ENCODE assay signal across 17 mouse cellular contexts in the genomic region with DNA sequence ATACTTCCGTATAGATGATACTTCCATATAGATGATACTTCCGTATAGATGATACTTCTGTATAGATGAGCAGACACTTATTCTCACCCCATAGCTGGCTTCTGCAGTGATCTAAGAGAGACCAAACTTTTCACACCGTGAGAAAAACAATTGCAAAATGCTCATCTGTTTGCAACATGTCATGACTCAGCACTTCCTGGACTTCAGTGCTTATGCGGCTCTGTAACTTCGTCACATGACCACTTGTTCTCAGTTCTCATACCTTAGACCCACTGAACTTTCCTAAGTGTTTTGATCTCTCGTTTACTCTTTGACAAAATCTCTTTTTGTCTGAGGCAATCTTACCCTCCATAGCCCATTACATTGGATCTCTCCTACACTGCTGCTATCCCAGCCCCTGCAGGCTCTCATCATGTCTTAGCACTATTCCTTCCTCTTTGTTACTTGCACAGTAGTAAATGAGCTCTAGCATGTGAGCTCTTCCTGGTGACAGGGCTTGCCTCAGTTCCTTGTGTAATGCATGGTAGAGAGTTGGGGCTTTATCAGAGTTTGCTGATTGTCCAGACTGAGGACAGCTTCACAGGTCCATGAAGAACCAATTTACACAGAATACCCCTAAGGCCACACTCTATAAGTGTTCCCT.
DNase-seq lines count a peak whose midpoint lies in the region; ATAC-seq and TF ChIP-seq lines count a peak whose summit lies in the region.
"Had no signal": no experiment of that assay in that cellular context is flagged by ENCODE, and none has a peak within 500 bp of the region (broad histone marks: within the 10 kb centered on the region; RNA-seq: fewer than 3 reads in every experiment).

No protein-coding gene starts in this region.

- H3K79me2 ChIP-seq in liver, adult 2 months (ENCODE audit: control insufficient read depth, insufficient read depth, low read length): no peaks in the 10 kb centered on the region

- TF ChIP-seq POLR2A in liver, adult 2 months (IDR thresholded peaks at IDR 0.05; ENCODE audit: extremely low read depth, insufficient read depth, low read length): no peak

- H3K36me3 ChIP-seq in liver, adult 2 months (ENCODE audit: control insufficient read depth, insufficient read depth, low read length): no peaks in the 10 kb centered on the region
- no peaks in the 10 kb centered on the region for H3K36me3 ChIP-seq in liver, embryonic 11.5 days (ENCODE audit: control insufficient read depth, insufficient read depth, low read length)
- no peaks in the 10 kb centered on the region for H3K36me3 ChIP-seq in intestine, embryonic 16.5 days (ENCODE audit: control insufficient read depth, insufficient read depth, low read length)
- H3K36me3 ChIP-seq: embryonic facial prominence, embryonic 10.5 days; heart, embryonic 15.5 days; hindbrain, embryonic 12.5 days; limb, embryonic 15.5 days; midbrain, embryonic 10.5 days; stomach, embryonic 15.5 days had no signal

- peak; percentile 70 for DNase-seq in liver, adult 2 months (ENCODE audit: extremely low read depth, low read depth, low spot score)
- no peak for DNase-seq in liver, embryonic 11.5 days (ENCODE audit: low spot score)
- DNase-seq in CD4-positive, CD25-positive, alpha-beta regulatory T cell, adult 2 months (ENCODE audit: low read depth, low spot score): peak; percentile 10
- peak; percentile 9 for DNase-seq in monocyte, adult 2 months (ENCODE audit: low read depth in 1 of 2, low spot score in 2 of 2)
- DNase-seq in left cerebral cortex, postnatal 36 days (ENCODE audit: low spot score in 2 of 2): no peak
- no peak for DNase-seq in kidney, adult 11 months
- DNase-seq: cerebellum, postnatal 10 days; right cerebral cortex, postnatal 4 days; thymus, postnatal 25 days had no signal

- H3K4me1 ChIP-seq in liver, adult 2 months (ENCODE audit: control insufficient read depth, insufficient read depth, low read length): no peaks in the 10 kb centered on the region
- no peaks in the 10 kb centered on the region for H3K4me1 ChIP-seq in liver, embryonic 11.5 days (replicated peaks; ENCODE audit: control insufficient read depth, insufficient read depth, low read length)
- peaks cover 3% of the 10 kb centered on the region; the same call in 1 of the 2 replicates for H3K4me1 ChIP-seq in intestine, embryonic 16.5 days (ENCODE audit: control insufficient read depth, insufficient read depth, low read length)
- H3K4me1 ChIP-seq: heart, embryonic 15.5 days; hindbrain, embryonic 12.5 days; limb, embryonic 15.5 days; stomach, embryonic 15.5 days had no signal

- no peak overlapping the region for H3K4me3 ChIP-seq in liver, adult 2 months (ENCODE audit: insufficient read depth, low read depth, low read length)
- H3K4me3 ChIP-seq in liver, embryonic 11.5 days (ENCODE audit: low read depth, low read length): no peak overlapping the region
- no peak overlapping the region for H3K4me3 ChIP-seq in intestine, embryonic 16.5 days (ENCODE audit: low read length)
- H3K4me3 ChIP-seq: embryonic facial prominence, embryonic 10.5 days; heart, embryonic 15.5 days; hindbrain, embryonic 12.5 days; limb, embryonic 15.5 days; midbrain, embryonic 10.5 days; stomach, embryonic 15.5 days had no signal

- ATAC-seq in liver, embryonic 11.5 days (replicated peaks; ENCODE audit: low FRiP score): no peak
- peak; percentile 80 for ATAC-seq in granulocyte monocyte progenitor cell, adult 5-6 weeks (replicated peaks; ENCODE audit: poor library complexity, severe bottlenecking)
- no peak for ATAC-seq in intestine, embryonic 16.5 days

- H3K27ac ChIP-seq in liver, adult 2 months (replicated peaks; ENCODE audit: insufficient read depth, low read depth, low read length): no peak overlapping the region
- no peak overlapping the region for H3K27ac ChIP-seq in liver, embryonic 11.5 days (ENCODE audit: low read depth, low read length)
- no peak overlapping the region for H3K27ac ChIP-seq in intestine, embryonic 16.5 days (ENCODE audit: low read length)
- H3K27ac ChIP-seq: embryonic facial prominence, embryonic 10.5 days; heart, embryonic 15.5 days; hindbrain, embryonic 12.5 days; limb, embryonic 15.5 days; midbrain, embryonic 10.5 days; stomach, embryonic 15.5 days had no signal

- intact Hi-C loops in left cerebral cortex, postnatal 36 days (cut with DNase I): no loop called here

- no peaks in the 10 kb centered on the region for H3K9me3 ChIP-seq in liver, embryonic 11.5 days (ENCODE audit: control insufficient read depth, low read length)
- no peaks in the 10 kb centered on the region for H3K9me3 ChIP-seq in intestine, embryonic 16.5 days (ENCODE audit: control insufficient read depth, low read length)
- H3K9me3 ChIP-seq: embryonic facial prominence, embryonic 10.5 days; heart, embryonic 15.5 days; hindbrain, embryonic 12.5 days; limb, embryonic 15.5 days; midbrain, embryonic 10.5 days; stomach, embryonic 15.5 days had no signal

- WGBS in liver, adult 2 months: 51% methylated on average over 6 of the region's 6 CpGs
- WGBS in liver, embryonic 11.5 days: 68% methylated on average over 6 of the region's 6 CpGs
- WGBS in intestine, embryonic 16.5 days: 85% methylated on average over 6 of the region's 6 CpGs

- H3K9ac ChIP-seq in liver, adult 2 months (ENCODE audit: low read depth, low read length): no peak overlapping the region
- no peak overlapping the region for H3K9ac ChIP-seq in liver, embryonic 11.5 days (ENCODE audit: low read depth, low read length)
- H3K9ac ChIP-seq in intestine, embryonic 16.5 days (ENCODE audit: low read depth, low read length): no peak overlapping the region
- H3K9ac ChIP-seq: heart, embryonic 15.5 days; hindbrain, embryonic 12.5 days; limb, embryonic 15.5 days; stomach, embryonic 15.5 days had no signal

- no peaks in the 10 kb centered on the region for H3K27me3 ChIP-seq in liver, adult 2 months (ENCODE audit: control insufficient read depth, insufficient read depth, low read length)
- H3K27me3 ChIP-seq in liver, embryonic 11.5 days (replicated peaks; ENCODE audit: control insufficient read depth, insufficient read depth, low read length): no peaks in the 10 kb centered on the region
- no peaks in the 10 kb centered on the region for H3K27me3 ChIP-seq in intestine, embryonic 16.5 days (replicated peaks; ENCODE audit: control insufficient read depth, insufficient read depth, low read length)
- H3K27me3 ChIP-seq: heart, embryonic 15.5 days; hindbrain, embryonic 12.5 days; limb, embryonic 15.5 days; stomach, embryonic 15.5 days had no signal

- H3K4me2 ChIP-seq in liver, embryonic 11.5 days: no peak overlapping the region
- no peak overlapping the region for H3K4me2 ChIP-seq in intestine, embryonic 16.5 days (ENCODE audit: low read depth, low read length)
- H3K4me2 ChIP-seq: heart, embryonic 15.5 days; hindbrain, embryonic 12.5 days; limb, embryonic 15.5 days; stomach, embryonic 15.5 days had no signal

- TF ChIP-seq CTCF in liver, adult 2 months (IDR thresholded peaks at IDR 0.05; ENCODE audit: low read depth, low read length): no peak

Comparison
In these comparisons a context has a peak if more than half of its experiments do, and no peak if none do; other contexts are left out.
1. DNase-seq: peak in liver, adult 2 months (single experiment), CD4-positive, CD25-positive, alpha-beta regulatory T cell, adult 2 months (single experiment) and monocyte, adult 2 months (2 of 2); none in liver, embryonic 11.5 days (single experiment), left cerebral cortex, postnatal 36 days (0 of 2) and kidney, adult 11 months (single experiment).